18 mouse cellular contexts compared by ENCODE assay signal in genomic region chr8:10469658-10470057, GRCm38 (mm10).
DNase-seq lines count a peak whose midpoint lies in the region; ATAC-seq and TF ChIP-seq lines count a peak whose summit lies in the region.
"Had no signal": no experiment of that assay in that cellular context is flagged by ENCODE, and none has a peak within 500 bp of the region (broad histone marks: within the 10 kb centered on the region; RNA-seq: fewer than 3 reads in every experiment).

No protein-coding gene starts in this region.

- 59% methylated on average over 2 of the region's 2 CpGs for WGBS in kidney, adult 2 months
- WGBS in midbrain, postnatal 0 days = 52% methylated on average over 2 of the region's 2 CpGs
- WGBS in midbrain, embryonic 15.5 days = 43% methylated on average over 2 of the region's 2 CpGs

- no peaks in the 10 kb centered on the region for H3K36me3 ChIP-seq in kidney, adult 2 months (ENCODE audit: control insufficient read depth, insufficient read depth, low read length)
- H3K36me3 ChIP-seq in midbrain, postnatal 0 days (ENCODE audit: insufficient read depth, low read length) = no peaks in the 10 kb centered on the region
- no peaks in the 10 kb centered on the region for H3K36me3 ChIP-seq in midbrain, embryonic 15.5 days (replicated peaks)
- H3K36me3 ChIP-seq: forebrain, embryonic 10.5 days; heart, embryonic 12.5 days; limb, embryonic 15.5 days; midbrain, embryonic 12.5 days had no signal

- H3K27me3 ChIP-seq in kidney, adult 2 months (replicated peaks; ENCODE audit: control insufficient read depth, insufficient read depth, low read length) = no peaks in the 10 kb centered on the region
- no peaks in the 10 kb centered on the region for H3K27me3 ChIP-seq in midbrain, postnatal 0 days (ENCODE audit: insufficient read depth, low read length)
- H3K27me3 ChIP-seq in midbrain, embryonic 15.5 days (replicated peaks) = no peaks in the 10 kb centered on the region
- H3K27me3 ChIP-seq: heart, embryonic 12.5 days; limb, embryonic 15.5 days; midbrain, embryonic 12.5 days had no signal

- H3K27ac ChIP-seq in kidney, adult 2 months (ENCODE audit: insufficient read depth, low read depth, low read length) = no peak overlapping the region
- H3K27ac ChIP-seq in midbrain, postnatal 0 days (ENCODE audit: low read depth, low read length) = no peak overlapping the region
- no peak overlapping the region for H3K27ac ChIP-seq in midbrain, embryonic 15.5 days
- H3K27ac ChIP-seq: forebrain, embryonic 10.5 days; limb, embryonic 15.5 days; midbrain, embryonic 12.5 days had no signal

- TF ChIP-seq POLR2A in kidney, adult 2 months (IDR thresholded peaks at IDR 0.05; ENCODE audit: low read depth, low read length) = no peak

- no peaks in the 10 kb centered on the region for H3K9me3 ChIP-seq in midbrain, postnatal 0 days (ENCODE audit: low read length)
- no peaks in the 10 kb centered on the region for H3K9me3 ChIP-seq in midbrain, embryonic 15.5 days
- H3K9me3 ChIP-seq: forebrain, embryonic 10.5 days; heart, embryonic 12.5 days; limb, embryonic 15.5 days; midbrain, embryonic 12.5 days had no signal

- DNase-seq in kidney, postnatal 4 days = peak; percentile 30 to 40
- DNase-seq in kidney, adult 2 months = no peak
- peak; percentile 30 for DNase-seq in midbrain, postnatal 0 days (ENCODE audit: low spot score)
- DNase-seq in NIH3T3 (ENCODE audit: low read depth) = peak; percentile 65
- peak; percentile 37 for DNase-seq in right cerebral cortex, postnatal 4 days
- no peak for DNase-seq in heart, adult 9 months (ENCODE audit: low spot score in 2 of 2)
- DNase-seq: adrenal gland, postnatal 25 days; cerebellum, adult 8-10 months; gastrocnemius, postnatal 25 days; heart, postnatal 36 days; lung, postnatal 4 days; thymus, postnatal 25 days had no signal

- no peak overlapping the region for H3K4me2 ChIP-seq in midbrain, postnatal 0 days (ENCODE audit: low read depth, low read length, poor library complexity, severe bottlenecking)
- H3K4me2 ChIP-seq in midbrain, embryonic 15.5 days = no peak overlapping the region
- H3K4me2 ChIP-seq: heart, embryonic 12.5 days; limb, embryonic 15.5 days; midbrain, embryonic 12.5 days had no signal

- no peaks in the 10 kb centered on the region for H3K4me1 ChIP-seq in kidney, adult 2 months (ENCODE audit: control insufficient read depth, insufficient read depth, low read length)
- H3K4me1 ChIP-seq in midbrain, postnatal 0 days (ENCODE audit: insufficient read depth, low read length) = peaks cover 4% of the 10 kb centered on the region; the same call in 1 of the 2 replicates
- H3K4me1 ChIP-seq in midbrain, embryonic 15.5 days = peaks cover 5% of the 10 kb centered on the region; the same call in 1 of the 2 replicates
- H3K4me1 ChIP-seq: heart, embryonic 12.5 days; limb, embryonic 15.5 days; midbrain, embryonic 12.5 days had no signal

- TF ChIP-seq CTCF in kidney, adult 2 months (conservative IDR thresholded peaks at IDR 0.05; ENCODE audit: insufficient read depth, insufficient read length, low read depth, low read length) = no peak
- TF ChIP-seq CTCF in midbrain, postnatal 0 days (IDR thresholded peaks at IDR 0.05) = peak; percentile 60

- ATAC-seq in midbrain, postnatal 0 days (ENCODE audit: low FRiP score) = no peak
- ATAC-seq in midbrain, embryonic 15.5 days (replicated peaks) = no peak
- ATAC-seq: hindbrain, embryonic 16.5 days had no signal

- H3K4me3 ChIP-seq in kidney, adult 2 months (ENCODE audit: insufficient read depth, low read depth, low read length) = no peak overlapping the region
- no peak overlapping the region for H3K4me3 ChIP-seq in midbrain, postnatal 0 days (ENCODE audit: low read depth, low read length)
- no peak overlapping the region for H3K4me3 ChIP-seq in midbrain, embryonic 15.5 days
- H3K4me3 ChIP-seq: forebrain, embryonic 10.5 days; heart, embryonic 12.5 days; limb, embryonic 15.5 days; midbrain, embryonic 12.5 days had no signal

- no peak overlapping the region for H3K9ac ChIP-seq in midbrain, postnatal 0 days (replicated peaks; ENCODE audit: low read length, poor library complexity, severe bottlenecking)
- no peak overlapping the region for H3K9ac ChIP-seq in midbrain, embryonic 15.5 days
- H3K9ac ChIP-seq: heart, embryonic 12.5 days; limb, embryonic 15.5 days; midbrain, embryonic 12.5 days had no signal

Comparison
In these comparisons a context has a peak if more than half of its experiments do, and no peak if none do; other contexts are left out.
1. DNase-seq: peak in kidney, postnatal 4 days (2 of 2), midbrain, postnatal 0 days (single experiment), NIH3T3 (single experiment) and right cerebral cortex, postnatal 4 days (single experiment); none in kidney, adult 2 months (single experiment) and heart, adult 9 months (0 of 2).